23 mouse cellular contexts compared by ENCODE assay signal in the genomic region with DNA sequence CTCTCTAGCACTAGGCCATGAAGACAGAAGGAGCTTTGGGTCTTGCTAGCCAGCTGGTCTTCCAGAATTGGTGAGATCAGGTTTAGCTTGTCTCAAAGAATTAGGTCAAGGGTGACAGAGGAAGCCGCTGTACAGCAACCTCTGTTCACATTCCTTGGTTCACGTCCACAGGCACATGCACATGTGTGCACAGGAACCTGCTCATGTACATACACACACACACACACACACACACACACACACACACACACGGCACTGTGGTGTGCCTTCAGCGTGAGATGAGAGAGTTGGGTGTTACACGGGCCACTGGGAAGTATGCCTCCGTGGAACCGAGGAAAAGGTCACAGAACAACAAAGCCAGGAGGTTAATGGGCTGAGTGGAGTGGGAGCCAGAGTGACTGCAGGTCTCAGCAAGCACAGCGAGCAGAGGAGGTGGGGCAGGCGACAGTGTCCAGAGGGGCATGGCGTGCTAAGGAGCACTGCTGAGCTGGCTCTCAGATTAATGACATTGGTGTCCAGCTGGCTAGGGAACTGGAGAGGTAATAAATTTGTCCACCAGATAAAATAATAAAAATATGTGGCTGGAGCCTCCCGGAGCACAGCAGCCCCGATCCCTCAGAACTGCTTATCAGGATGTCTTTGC.
DNase-seq lines count a peak whose midpoint lies in the region.
"Had no signal": no experiment of that assay in that cellular context is flagged by ENCODE, and none has a peak within 500 bp of the region (broad histone marks: within the 10 kb centered on the region; RNA-seq: fewer than 3 reads in every experiment).

No protein-coding gene starts in this region.

- no peaks in the 10 kb centered on the region for H3K36me3 ChIP-seq in limb, embryonic 10.5 days
- H3K36me3 ChIP-seq: embryonic facial prominence, embryonic 13.5 days; forebrain, embryonic 15.5 days; heart, embryonic 12.5 days; hindbrain, embryonic 13.5 days; liver, embryonic 12.5 days had no signal

- WGBS in limb, embryonic 10.5 days: 61% methylated on average over 12 of the region's 12 CpGs

- peak; percentile 70 for DNase-seq in heart, adult 11 months
- no peak for DNase-seq in heart, postnatal 4 days
- DNase-seq in kidney, postnatal 4 days: peak; percentile 14 to 17
- no peak for DNase-seq in kidney, postnatal 36 days
- peak; percentile 37 for DNase-seq in limb, embryonic 10.5 days (ENCODE audit: low spot score)
- peak; percentile 49 for DNase-seq in retina, embryonic 14.5 days (ENCODE audit: low spot score)
- no peak for DNase-seq in gastrocnemius, adult 8-10 months (ENCODE audit: low spot score in 2 of 2)
- DNase-seq: adrenal gland, postnatal 36 days; cerebellum, adult 11 months; cerebellum, adult 9-11 months; gastrocnemius, postnatal 10 days; heart, adult 18-20 months; heart, postnatal 10 days; kidney, adult 11 months; lung, adult 2 months; lung, postnatal 14 days; right cerebral cortex, postnatal 25 days; spleen, adult 18-20 months had no signal

- peak overlapping the region; percentile 36; the same call in 1 of the 2 replicates for H3K27ac ChIP-seq in limb, embryonic 10.5 days
- H3K27ac ChIP-seq: embryonic facial prominence, embryonic 13.5 days; forebrain, embryonic 15.5 days; hindbrain, embryonic 13.5 days; liver, embryonic 12.5 days had no signal

- no peaks in the 10 kb centered on the region for H3K9me3 ChIP-seq in limb, embryonic 10.5 days (replicated peaks)
- H3K9me3 ChIP-seq: embryonic facial prominence, embryonic 13.5 days; forebrain, embryonic 15.5 days; heart, embryonic 12.5 days; hindbrain, embryonic 13.5 days; liver, embryonic 12.5 days had no signal

- no peak overlapping the region for H3K4me3 ChIP-seq in limb, embryonic 10.5 days
- H3K4me3 ChIP-seq: embryonic facial prominence, embryonic 13.5 days; forebrain, embryonic 15.5 days; heart, embryonic 12.5 days; hindbrain, embryonic 13.5 days; liver, embryonic 12.5 days had no signal

- peaks cover 16% of the 10 kb centered on the region for H3K4me1 ChIP-seq in limb, embryonic 10.5 days
- H3K4me1 ChIP-seq: embryonic facial prominence, embryonic 13.5 days; forebrain, embryonic 15.5 days; heart, embryonic 12.5 days; hindbrain, embryonic 13.5 days; liver, embryonic 12.5 days had no signal

- no peaks in the 10 kb centered on the region for H3K27me3 ChIP-seq in limb, embryonic 10.5 days (ENCODE audit: low read depth, poor library complexity, severe bottlenecking)
- H3K27me3 ChIP-seq: embryonic facial prominence, embryonic 13.5 days; forebrain, embryonic 15.5 days; hindbrain, embryonic 13.5 days; liver, embryonic 12.5 days had no signal

Comparison
In these comparisons a context has a peak if more than half of its experiments do, and no peak if none do; other contexts are left out.
1. DNase-seq: peak in heart, adult 11 months (single experiment), kidney, postnatal 4 days (2 of 2), limb, embryonic 10.5 days (single experiment) and retina, embryonic 14.5 days (single experiment); none in heart, postnatal 4 days (single experiment), kidney, postnatal 36 days (0 of 2) and gastrocnemius, adult 8-10 months (0 of 2).